Mouse (Mus musculus): ENCODE measurements around the gene Mtfp1. TPM values are rescaled to one million over a fixed set of nuclear protein-coding genes. Genes with fewer than 3 reads are reported as not detected.

Mtfp1 gene
- polyA plus RNA-seq, 1 experiment from 2014 or later = 8.7 TPM

GRCm38 (mm10) chr11:4060866-4061575 is 34.2 kb downstream of the Mtfp1 start:
- Histone ChIP-seq H3K4me3 (no peak overlapping the region), H3K4me1 (replicated peaks) (no peaks in the 10 kb centered on the region), H3K9me3 (no peaks in the 10 kb centered on the region), H3K27ac (no peak overlapping the region), H3K27me3 (ENCODE audit: insufficient read depth, poor library complexity, severe bottlenecking) (no peaks in the 10 kb centered on the region), H3K36me3 (no peaks in the 10 kb centered on the region)
- 80% methylated on average over 5 of the region's 5 CpGs for WGBS
- DNase-seq (ENCODE audit: low spot score) = no peak

- Histone ChIP-seq H3K4me3 (no peak overlapping the region), H3K27ac (no peak overlapping the region), H3K27me3 (ENCODE audit: insufficient read depth, poor library complexity, severe bottlenecking) (no peaks in the 10 kb centered on the region), H3K9me3 (no peaks in the 10 kb centered on the region), H3K36me3 (no peaks in the 10 kb centered on the region), H3K4me1 (replicated peaks) (no peaks in the 10 kb centered on the region)
- peak; percentile 71 for DNase-seq (ENCODE audit: low spot score)
- 21% methylated on average over 5 of the region's 5 CpGs for WGBS
These were observed 41.7 kb downstream of the Mtfp1 start for GRCm38 (mm10) chr11:4053586-4053985.

GRCm38 (mm10) chr11:4048438-4048837 is 46.8 kb downstream of the Mtfp1 start:
- Histone ChIP-seq H3K9me3 (no peaks in the 10 kb centered on the region), H3K4me1 (replicated peaks) (no peaks in the 10 kb centered on the region), H3K27me3 (ENCODE audit: insufficient read depth, poor library complexity, severe bottlenecking) (no peaks in the 10 kb centered on the region), H3K27ac (no peak overlapping the region), H3K36me3 (no peaks in the 10 kb centered on the region), H3K4me3 (no peak overlapping the region)
- no peak for DNase-seq (ENCODE audit: low spot score)
- WGBS = 85% methylated on average over 6 of the region's 6 CpGs

GRCm38 (mm10) chr11:4047766-4048165 is 47.5 kb downstream of the Mtfp1 start:
- Histone ChIP-seq H3K9me3 (no peaks in the 10 kb centered on the region), H3K4me3 (no peak overlapping the region), H3K27me3 (ENCODE audit: insufficient read depth, poor library complexity, severe bottlenecking) (no peaks in the 10 kb centered on the region), H3K27ac (no peak overlapping the region), H3K4me1 (replicated peaks) (no peaks in the 10 kb centered on the region), H3K36me3 (no peaks in the 10 kb centered on the region)
- WGBS = 95% methylated on average over 2 of the region's 2 CpGs
- no peak for DNase-seq (ENCODE audit: low spot score)

GRCm38 (mm10) chr11:4046526-4046925 is 48.7 kb downstream of the Mtfp1 start:
- Histone ChIP-seq H3K4me1 (replicated peaks) (no peaks in the 10 kb centered on the region), H3K9me3 (no peaks in the 10 kb centered on the region), H3K36me3 (no peaks in the 10 kb centered on the region), H3K4me3 (no peak overlapping the region), H3K27ac (no peak overlapping the region), H3K27me3 (ENCODE audit: insufficient read depth, poor library complexity, severe bottlenecking) (no peaks in the 10 kb centered on the region)
- DNase-seq (ENCODE audit: low spot score) = no peak
- 71% methylated on average over 5 of the region's 5 CpGs for WGBS

GRCm38 (mm10) chr11:4043081-4043480 is 52.2 kb downstream of the Mtfp1 start:
- H3K4me3 ChIP-seq = no peak overlapping the region
- no peak overlapping the region for H3K27ac ChIP-seq
- no peak for DNase-seq (ENCODE audit: low spot score)
- H3K36me3 ChIP-seq = no peaks in the 10 kb centered on the region
- 93% methylated on average over 7 of the region's 7 CpGs for WGBS
- no peaks in the 10 kb centered on the region for H3K4me1 ChIP-seq (replicated peaks)
- H3K9me3 ChIP-seq = no peaks in the 10 kb centered on the region
- H3K27me3 ChIP-seq (ENCODE audit: insufficient read depth, poor library complexity, severe bottlenecking) = no peaks in the 10 kb centered on the region

Other genes with a start within 250 kb of the Mtfp1 start
- 1.0 and 2.5 TPM in 2 replicates for gene Osbp2, start 231.5 kb downstream of the Mtfp1 start, polyA plus RNA-seq (2016; fragmentation: Nextera tagmentation; extraction: Ambion mirVana)
- gene 4921536K21Rik, start 200.3 kb downstream of the Mtfp1 start, polyA plus RNA-seq (2016; fragmentation: Nextera tagmentation; extraction: Ambion mirVana) = 1.2 and 1.8 TPM in 2 replicates
- gene Dusp18, start 200.2 kb downstream of the Mtfp1 start, polyA plus RNA-seq (2016; fragmentation: Nextera tagmentation; extraction: Ambion mirVana) = 19.9 and 23.4 TPM in 2 replicates
- gene Slc35e4, start 180.8 kb downstream of the Mtfp1 start, polyA plus RNA-seq (2016; fragmentation: Nextera tagmentation; extraction: Ambion mirVana) = 5.4 and 6.8 TPM in 2 replicates
- 31.6 and 34.7 TPM in 2 replicates for gene Tcn2, start 163.3 kb downstream of the Mtfp1 start, polyA plus RNA-seq (2016; fragmentation: Nextera tagmentation; extraction: Ambion mirVana)
- 81.8 and 98.2 TPM in 2 replicates for gene Pes1, start 131.5 kb downstream of the Mtfp1 start, polyA plus RNA-seq (2016; fragmentation: Nextera tagmentation; extraction: Ambion mirVana)
- gene 4930556J24Rik, start 118.7 kb downstream of the Mtfp1 start, polyA plus RNA-seq (2016; fragmentation: Nextera tagmentation; extraction: Ambion mirVana) = 0.13 and 0.22 TPM in 2 replicates
- 1.1 and 1.3 TPM in 2 replicates for gene Gal3st1, start 111.8 kb downstream of the Mtfp1 start, polyA plus RNA-seq (2016; fragmentation: Nextera tagmentation; extraction: Ambion mirVana)
- gene Sec14l4, start 64.0 kb downstream of the Mtfp1 start, polyA plus RNA-seq (2016; fragmentation: Nextera tagmentation; extraction: Ambion mirVana) = not detected in 2 replicates
- gene Sec14l3, start 30.6 kb downstream of the Mtfp1 start, polyA plus RNA-seq (2016; fragmentation: Nextera tagmentation; extraction: Ambion mirVana) = not detected in 2 replicates
- 2.6 and 3.0 TPM in 2 replicates for gene Sec14l2, start 28.0 kb upstream of the Mtfp1 start, polyA plus RNA-seq (2016; fragmentation: Nextera tagmentation; extraction: Ambion mirVana)
- gene Rnf215, start 39.8 kb upstream of the Mtfp1 start, polyA plus RNA-seq (2016; fragmentation: Nextera tagmentation; extraction: Ambion mirVana) = 22.0 and 25.8 TPM in 2 replicates
- 7.8 and 8.5 TPM in 2 replicates for gene Ccdc157, start 64.8 kb upstream of the Mtfp1 start, polyA plus RNA-seq (2016; fragmentation: Nextera tagmentation; extraction: Ambion mirVana)
- 92.1 and 95.3 TPM in 2 replicates for gene Sf3a1, start 64.9 kb upstream of the Mtfp1 start, polyA plus RNA-seq (2016; fragmentation: Nextera tagmentation; extraction: Ambion mirVana)
- 29.4 and 32.3 TPM in 2 replicates for gene Tbc1d10a, start 91.3 kb upstream of the Mtfp1 start, polyA plus RNA-seq (2016; fragmentation: Nextera tagmentation; extraction: Ambion mirVana)
- 2.7 and 3.6 TPM in 2 replicates for gene Castor1, start 122.8 kb upstream of the Mtfp1 start, polyA plus RNA-seq (2016; fragmentation: Nextera tagmentation; extraction: Ambion mirVana)
- 0.09 TPM in 1 of 2 replicates, not detected in the other for gene Osm, start 141.0 kb upstream of the Mtfp1 start, polyA plus RNA-seq (2016; fragmentation: Nextera tagmentation; extraction: Ambion mirVana)
- 0.05 and 0.09 TPM in 2 replicates for gene Lif, start 162.1 kb upstream of the Mtfp1 start, polyA plus RNA-seq (2016; fragmentation: Nextera tagmentation; extraction: Ambion mirVana)